Mouse (Mus musculus) hindbrain, embryonic 16.5 days (tissue): Measurements from ENCODE around the gene Sugp2. TPM values are rescaled to one million over a fixed set of nuclear protein-coding genes. Genes with fewer than 3 reads are reported as not detected.

Experiments used
- ATAC-seq: fragments of 200-750 bp; cut with Nextera tagmentation; 2 replicates; pipeline ENCODE4 v1.8.0; 2017; ENCODE audit warnings: moderate TSS enrichment, moderate library complexity
- H3K27ac ChIP-seq: fragments of 300-500 bp; sonication (generic); 2 replicates; pipeline ENCODE4 v1.5.1; 2014; ENCODE audit warnings: low read depth, mild to moderate bottlenecking, control low read depth, low read length, moderate library complexity
- H3K27me3 ChIP-seq: fragments of 300-500 bp; sonication (generic); replicated peaks from 2 replicates; pipeline ENCODE4 v1.6.1; 2014; ENCODE audit warnings: low read length; ENCODE audit not compliant: control insufficient read depth, insufficient read depth
- H3K36me3 ChIP-seq: fragments of 300-500 bp; sonication (generic); 2 replicates; pipeline ENCODE4 v1.6.1; 2014; ENCODE audit warnings: mild to moderate bottlenecking, low read length, moderate library complexity, mixed read lengths; ENCODE audit not compliant: control insufficient read depth, insufficient read depth
- H3K4me1 ChIP-seq: fragments of 300-500 bp; sonication (generic); 2 replicates; pipeline ENCODE4 v1.6.1; 2014; ENCODE audit warnings: low read depth, low read length; ENCODE audit not compliant: control insufficient read depth, insufficient read depth
- H3K4me2 ChIP-seq: fragments of 300-500 bp; sonication (generic); 2 replicates; pipeline ENCODE4 v1.6.1; 2014; ENCODE audit warnings: mild to moderate bottlenecking, low read length, control low read depth, moderate library complexity
- H3K4me3 ChIP-seq: fragments of 300-500 bp; sonication (generic); 2 replicates; pipeline ENCODE4 v1.5.1; 2014; ENCODE audit warnings: mild to moderate bottlenecking, low read length, control low read depth, moderate library complexity
- H3K9ac ChIP-seq: fragments of 300-500 bp; sonication (generic); 2 replicates; pipeline ENCODE4 v1.6.1; 2014; ENCODE audit warnings: low read depth, mild to moderate bottlenecking, control low read depth, low read length, moderate library complexity
- H3K9me3 ChIP-seq: fragments of 300-500 bp; sonication (generic); 2 replicates; pipeline ENCODE4 v1.6.1; 2014; ENCODE audit warnings: mild to moderate bottlenecking, low read length, moderate library complexity; ENCODE audit not compliant: control insufficient read depth
- WGBS: fragments of 180-500 bp; shearing (Covaris S2); extraction: QIAGEN DNeasy Blood & Tissue Kit; methylation state at CpG from one replicate; pipeline ENCODE4 v1.1.7; 2014; 5-methylcytosine and 5-hydroxymethylcytosine counted together
- polyA plus RNA-seq: library from polyadenylated mRNA; unstranded; fragments of >200 nt; fragmentation: Nextera tagmentation; extraction: Ambion mirVana; gene quantifications from 2 replicates; pipeline ENCODE4 v1.2.1, GENCODE M21; 2015

Gene Sugp2
- polyA plus RNA-seq, 1 experiment from 2014 or later = 85.1 TPM

GRCm38 (mm10) chr8:70216566-70216965 lies 17.5 kb upstream of the Sugp2 start:
- no peak overlapping the region for H3K4me3 ChIP-seq
- no peak overlapping the region for H3K9ac ChIP-seq
- H3K27me3 ChIP-seq = no peaks in the 10 kb centered on the region
- H3K9me3 ChIP-seq = no peaks in the 10 kb centered on the region
- peak overlapping the region; percentile 25; the same call in 1 of the 2 replicates for H3K27ac ChIP-seq
- peaks cover 5% of the 10 kb centered on the region for H3K4me1 ChIP-seq
- H3K36me3 ChIP-seq = peaks cover under 1% of the 10 kb centered on the region
- peak; percentile 16; the same call in 1 of the 2 replicates for ATAC-seq
- no peak overlapping the region for H3K4me2 ChIP-seq
- WGBS = 56% methylated on average over 1 of the region's 1 CpGs

- no peaks in the 10 kb centered on the region for H3K9me3 ChIP-seq
- peaks cover 9% of the 10 kb centered on the region for H3K36me3 ChIP-seq
- H3K4me2 ChIP-seq = no peak overlapping the region
- H3K9ac ChIP-seq = no peak overlapping the region
- H3K27me3 ChIP-seq = no peaks in the 10 kb centered on the region
- no peak overlapping the region for H3K27ac ChIP-seq
- H3K4me3 ChIP-seq = no peak overlapping the region
- H3K4me1 ChIP-seq = peaks cover 5% of the 10 kb centered on the region; the same call in 1 of the 2 replicates
- ATAC-seq = no peak
Measured at GRCm38 (mm10) chr8:70217441-70217840, 16.6 kb upstream of the Sugp2 start.

- H3K9ac ChIP-seq = no peak overlapping the region
- no peak for ATAC-seq
Measured at GRCm38 (mm10) chr8:70219107-70219684, 14.8 kb upstream of the Sugp2 start.

GRCm38 (mm10) chr8:70220236-70220840 lies 13.7 kb upstream of the Sugp2 start:
- 71% methylated on average over 8 of the region's 8 CpGs for WGBS

More at GRCm38 (mm10) chr8:70219107-70219684, 14.8 kb upstream of the Sugp2 start:
- Histone ChIP-seq H3K4me2 (no peak overlapping the region), H3K4me3 (no peak overlapping the region), H3K36me3 (peaks cover 16% of the 10 kb centered on the region), H3K4me1 (peaks cover 3% of the 10 kb centered on the region; the same call in 1 of the 2 replicates), H3K27me3 (no peaks in the 10 kb centered on the region), H3K9me3 (no peaks in the 10 kb centered on the region), H3K27ac (no peak overlapping the region)
- 53% methylated on average over 5 of the region's 5 CpGs for WGBS

GRCm38 (mm10) chr8:70220911-70221310 lies 13.1 kb upstream of the Sugp2 start:
- H3K27ac ChIP-seq = no peak overlapping the region
- peaks cover 3% of the 10 kb centered on the region; the same call in 1 of the 2 replicates for H3K4me1 ChIP-seq
- ATAC-seq = no peak
- H3K4me3 ChIP-seq = no peak overlapping the region
- no peaks in the 10 kb centered on the region for H3K9me3 ChIP-seq
- no peaks in the 10 kb centered on the region for H3K27me3 ChIP-seq
- no peak overlapping the region for H3K9ac ChIP-seq
- H3K4me2 ChIP-seq = no peak overlapping the region
- peaks cover 32% of the 10 kb centered on the region for H3K36me3 ChIP-seq
- 95% methylated on average over 3 of the region's 3 CpGs for WGBS

More at GRCm38 (mm10) chr8:70220236-70220840, 13.7 kb upstream of the Sugp2 start:
- no peak for ATAC-seq
- Histone ChIP-seq H3K9ac (no peak overlapping the region), H3K36me3 (peaks cover 28% of the 10 kb centered on the region), H3K27me3 (no peaks in the 10 kb centered on the region), H3K27ac (no peak overlapping the region), H3K4me3 (no peak overlapping the region), H3K4me2 (no peak overlapping the region), H3K9me3 (no peaks in the 10 kb centered on the region), H3K4me1 (peaks cover 3% of the 10 kb centered on the region; the same call in 1 of the 2 replicates)

GRCm38 (mm10) chr8:70222041-70222440 lies 12.0 kb upstream of the Sugp2 start:
- no peak overlapping the region for H3K4me2 ChIP-seq
- no peak for ATAC-seq
- no peaks in the 10 kb centered on the region for H3K27me3 ChIP-seq
- H3K36me3 ChIP-seq = peaks cover 34% of the 10 kb centered on the region
- H3K27ac ChIP-seq = no peak overlapping the region
- H3K4me1 ChIP-seq = peaks cover 3% of the 10 kb centered on the region; the same call in 1 of the 2 replicates
- 93% methylated on average over 12 of the region's 12 CpGs for WGBS
- H3K4me3 ChIP-seq = no peak overlapping the region
- H3K9ac ChIP-seq = no peak overlapping the region
- no peaks in the 10 kb centered on the region for H3K9me3 ChIP-seq

- Histone ChIP-seq H3K27me3 (no peaks in the 10 kb centered on the region), H3K36me3 (peaks cover 34% of the 10 kb centered on the region), H3K27ac (no peak overlapping the region), H3K4me3 (no peak overlapping the region), H3K4me1 (peaks cover 3% of the 10 kb centered on the region; the same call in 1 of the 2 replicates), H3K9ac (no peak overlapping the region), H3K9me3 (no peaks in the 10 kb centered on the region), H3K4me2 (no peak overlapping the region)
- 47% methylated on average over 6 of the region's 6 CpGs for WGBS
- no peak for ATAC-seq
Measured at GRCm38 (mm10) chr8:70223341-70223740, 10.7 kb upstream of the Sugp2 start.

- Histone ChIP-seq H3K4me3 (no peak overlapping the region), H3K9ac (no peak overlapping the region), H3K4me2 (no peak overlapping the region), H3K4me1 (peaks cover 8% of the 10 kb centered on the region), H3K27me3 (no peaks in the 10 kb centered on the region), H3K36me3 (peaks cover 41% of the 10 kb centered on the region), H3K27ac (no peak overlapping the region), H3K9me3 (no peaks in the 10 kb centered on the region)
- 11% methylated on average over 4 of the region's 4 CpGs for WGBS
- no peak for ATAC-seq
Measured at GRCm38 (mm10) chr8:70227997-70228396, 6.0 kb upstream of the Sugp2 start.

GRCm38 (mm10) chr8:70230837-70231236 lies 3.2 kb upstream of the Sugp2 start:
- no peaks in the 10 kb centered on the region for H3K9me3 ChIP-seq
- H3K4me2 ChIP-seq = no peak overlapping the region
- 86% methylated on average over 9 of the region's 9 CpGs for WGBS
- H3K36me3 ChIP-seq = peaks cover 21% of the 10 kb centered on the region
- H3K9ac ChIP-seq = no peak overlapping the region
- no peak for ATAC-seq
- peaks cover 19% of the 10 kb centered on the region for H3K4me1 ChIP-seq
- no peaks in the 10 kb centered on the region for H3K27me3 ChIP-seq
- no peak overlapping the region for H3K4me3 ChIP-seq
- H3K27ac ChIP-seq = no peak overlapping the region
